Mouse (Mus musculus): ENCODE results near the gene Sugt1.

DNA sequence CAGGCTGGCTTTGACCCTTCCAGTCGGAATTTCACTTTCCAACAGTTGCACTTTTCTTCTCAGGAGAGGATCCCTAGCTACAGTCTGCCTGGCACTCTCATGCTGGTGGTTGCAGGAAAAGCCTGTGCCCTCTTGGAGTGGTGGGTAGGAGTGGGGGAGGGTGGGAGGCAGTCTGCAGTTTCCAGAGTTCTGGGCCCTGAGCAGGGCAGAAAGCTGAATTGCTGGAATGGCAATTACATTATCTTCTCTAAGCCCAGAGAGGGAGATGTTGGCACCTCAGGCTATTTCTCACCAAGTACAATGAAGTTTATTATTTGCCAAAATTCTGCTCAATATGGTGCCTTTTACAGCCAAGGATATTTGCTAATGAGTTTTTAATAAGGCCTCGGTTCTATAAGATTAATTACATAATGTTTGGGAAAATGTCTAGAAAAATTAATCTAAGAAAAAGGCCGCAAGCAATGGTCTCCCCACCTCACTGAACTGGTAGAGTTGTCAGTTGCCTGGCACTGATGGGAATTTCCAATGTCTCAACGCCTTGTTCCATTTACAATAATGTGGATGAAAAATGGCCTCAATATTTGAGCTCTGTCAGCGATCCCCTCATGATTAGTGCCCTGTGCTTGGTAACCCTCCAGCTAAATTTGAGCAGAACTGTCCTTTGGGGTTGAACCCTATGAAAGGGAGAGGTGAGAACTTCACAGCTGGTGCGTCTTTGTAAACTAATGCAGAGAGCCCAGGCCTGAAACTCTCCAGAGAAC, 71.4 kb downstream of the Sugt1 start:
- TF ChIP-seq POLR2A (IDR thresholded peaks at IDR 0.05; ENCODE audit: control insufficient read depth in 1 of 2, insufficient read depth in 1 of 2, low read depth in 1 of 2, low read length in 2 of 2, poor library complexity in 1 of 2) (no peak), CTCF (IDR thresholded peaks at IDR 0.05 in 2 of 3, conservative IDR thresholded peaks at IDR 0.05 in 1 of 3; ENCODE audit: control insufficient read depth in 1 of 3, insufficient read depth in 1 of 3, low read depth in 2 of 3, low read length in 3 of 3, poor library complexity in 1 of 3, severe bottlenecking in 1 of 3) (no peak), ZNF384 (IDR thresholded peaks at IDR 0.05; ENCODE audit: low read depth, low read length) (no peak), TCF12 (IDR thresholded peaks at IDR 0.05; ENCODE audit: low read depth, low read length) (no peak), SMC3 (IDR thresholded peaks at IDR 0.05; ENCODE audit: low read depth, low read length) (no peak), MAX (IDR thresholded peaks at IDR 0.05; ENCODE audit: low read length) (no peak), USF2 (IDR thresholded peaks at IDR 0.05; ENCODE audit: borderline replicate concordance in 1 of 2, insufficient read depth in 1 of 2, low read depth in 1 of 2, low read length in 2 of 2) (no peak), MAZ (IDR thresholded peaks at IDR 0.05; ENCODE audit: low read depth, low read length) (no peak), EP300 (IDR thresholded peaks at IDR 0.05; ENCODE audit: low read depth in 1 of 2, low read length in 2 of 2) (no peak), CHD1 (IDR thresholded peaks at IDR 0.05; ENCODE audit: low read depth, low read length) (no peak), MYB (IDR thresholded peaks at IDR 0.05; ENCODE audit: low read depth, low read length) (no peak), ZMIZ1 (IDR thresholded peaks at IDR 0.05; ENCODE audit: low read depth, low read length) (no peak), MAFK (IDR thresholded peaks at IDR 0.05; ENCODE audit: borderline replicate concordance, low read depth, low read length) (no peak)

Measured in MEL (cell line).